Mouse (Mus musculus): Measurements from ENCODE around the gene Zfp292.

Gene Zfp292

GRCm38 (mm10) chr4:34883366-34884029 is 738 bp upstream of the Zfp292 start:
- in situ Hi-C loops (cut with MboI, MseI) = no loop called here

- in situ Hi-C loops (cut with MboI, MseI) = no loop called here
These were observed 430 bp downstream of the Zfp292 start for GRCm38 (mm10) chr4:34882291-34882769.

GRCm38 (mm10) chr4:34881851-34882250 is 909 bp downstream of the Zfp292 start:
- in situ Hi-C loops (cut with MboI, MseI) = no loop called here

GRCm38 (mm10) chr4:34880921-34881650 is 1.7 kb downstream of the Zfp292 start:
- in situ Hi-C loops (cut with MboI, MseI) = no loop called here

- in situ Hi-C loops (cut with MboI, MseI) = no loop called here
These were observed 8.5 kb downstream of the Zfp292 start for GRCm38 (mm10) chr4:34874234-34874633.

- in situ Hi-C loops (cut with MboI, MseI) = no loop called here
These were observed 9.8 kb downstream of the Zfp292 start for GRCm38 (mm10) chr4:34872896-34873495.

- in situ Hi-C loops (cut with MboI, MseI) = no loop called here
These were observed 12.9 kb downstream of the Zfp292 start for GRCm38 (mm10) chr4:34869813-34870212.

- in situ Hi-C loops (cut with MboI, MseI) = no loop called here
These were observed 21.3 kb downstream of the Zfp292 start for GRCm38 (mm10) chr4:34861438-34861837.

GRCm38 (mm10) chr4:34859416-34859815 is 23.3 kb downstream of the Zfp292 start:
- in situ Hi-C loops (cut with MboI, MseI) = no loop called here

GRCm38 (mm10) chr4:34858903-34859302 is 23.9 kb downstream of the Zfp292 start:
- in situ Hi-C loops (cut with MboI, MseI) = no loop called here

- in situ Hi-C loops (cut with MboI, MseI) = no loop called here
These were observed 26.8 kb downstream of the Zfp292 start for GRCm38 (mm10) chr4:34855966-34856365.

GRCm38 (mm10) chr4:34852051-34852450 is 30.7 kb downstream of the Zfp292 start:
- in situ Hi-C loops (cut with MboI, MseI) = no loop called here

- in situ Hi-C loops (cut with MboI, MseI) = no loop called here
These were observed 32.6 kb downstream of the Zfp292 start for GRCm38 (mm10) chr4:34850156-34850555.

GRCm38 (mm10) chr4:34847679-34848309 is 35.0 kb downstream of the Zfp292 start:
- in situ Hi-C loops (cut with MboI, MseI) = no loop called here

GRCm38 (mm10) chr4:34843839-34844238 is 38.9 kb downstream of the Zfp292 start:
- in situ Hi-C loops (cut with MboI, MseI) = no loop called here

GRCm38 (mm10) chr4:34842826-34843225 is 39.9 kb downstream of the Zfp292 start:
- in situ Hi-C loops (cut with MboI, MseI) = no loop called here

- in situ Hi-C loops (cut with MboI, MseI) = no loop called here
These were observed 51.3 kb downstream of the Zfp292 start for GRCm38 (mm10) chr4:34831496-34831895.

GRCm38 (mm10) chr4:34829456-34829855 is 53.3 kb downstream of the Zfp292 start:
- in situ Hi-C loops (cut with MboI, MseI) = no loop called here

GRCm38 (mm10) chr4:34823901-34824300 is 58.9 kb downstream of the Zfp292 start:
- in situ Hi-C loops (cut with MboI, MseI) = no loop called here

- in situ Hi-C loops (cut with MboI, MseI) = no loop called here
These were observed 62.9 kb downstream of the Zfp292 start for GRCm38 (mm10) chr4:34819904-34820303.

- in situ Hi-C loops (cut with MboI, MseI) = no loop called here
These were observed 81.4 kb downstream of the Zfp292 start for GRCm38 (mm10) chr4:34801166-34802034.

Measured in T-helper 2 cell (primary cell).